Mouse (Mus musculus) liver, embryonic 16.5 days (tissue): ENCODE results near the gene Apol8. TPM values are rescaled to one million over a fixed set of nuclear protein-coding genes. Genes with fewer than 3 reads are reported as not detected.
"Not testable (repeated sequence)": the region's sequence is repeated elsewhere in the genome, so short reads cannot be mapped to it uniquely, and the experiment has no call there.

Source experiments
- ATAC-seq: fragments of 200-750 bp; cut with Nextera tagmentation; 2 replicates; pipeline ENCODE4 v1.8.0; 2017; ENCODE audit warnings: low read depth, mild to moderate bottlenecking, moderate number of reproducible peaks, moderate library complexity
- H3K27ac ChIP-seq: fragments of 300-500 bp; sonication (generic); 2 replicates; pipeline ENCODE4 v1.5.1; 2014; ENCODE audit warnings: mild to moderate bottlenecking, low read length
- H3K27me3 ChIP-seq: fragments of 300-500 bp; sonication (generic); 2 replicates; pipeline ENCODE4 v1.6.1; 2014; ENCODE audit warnings: low read depth, low read length, mixed read lengths; ENCODE audit not compliant: control insufficient read depth, insufficient read depth
- H3K36me3 ChIP-seq: fragments of 300-500 bp; sonication (generic); 2 replicates; pipeline ENCODE4 v1.6.1; 2014; ENCODE audit warnings: mild to moderate bottlenecking; ENCODE audit not compliant: control insufficient read depth, insufficient read depth
- H3K4me1 ChIP-seq: fragments of 300-500 bp; sonication (generic); 2 replicates; pipeline ENCODE4 v1.6.1; 2014; ENCODE audit warnings: low read depth, low read length, mixed read lengths; ENCODE audit not compliant: control insufficient read depth
- H3K4me2 ChIP-seq: fragments of 300-500 bp; sonication (generic); 2 replicates; pipeline ENCODE4 v1.6.1; 2014; ENCODE audit warnings: low read depth, low read length, mixed read lengths
- H3K4me3 ChIP-seq: fragments of 300-500 bp; sonication (generic); 2 replicates; pipeline ENCODE4 v1.5.1; 2014; ENCODE audit warnings: low read depth, mild to moderate bottlenecking, low read length
- H3K9ac ChIP-seq: fragments of 300-500 bp; sonication (generic); 2 replicates; pipeline ENCODE4 v1.6.1; 2014; ENCODE audit warnings: low read depth, low read length
- H3K9me3 ChIP-seq: fragments of 300-500 bp; sonication (generic); replicated peaks from 2 replicates; pipeline ENCODE4 v1.6.1; 2016; ENCODE audit warnings: low read length; ENCODE audit not compliant: control insufficient read depth
- WGBS: fragments of 180-500 bp; shearing (Covaris S2); extraction: QIAGEN DNeasy Blood & Tissue Kit; methylation state at CpG from one replicate; pipeline ENCODE4 v1.1.7; 2014; ENCODE audit not compliant: insufficient replicate concordance; 5-methylcytosine and 5-hydroxymethylcytosine counted together
- polyA plus RNA-seq: library from polyadenylated mRNA; unstranded; fragments of >200 nt; fragmentation: Nextera tagmentation; extraction: Ambion mirVana; gene quantifications from 2 replicates; pipeline ENCODE4 v1.2.1, GENCODE M21; 2015

Gene Apol8
- polyA plus RNA-seq, 1 experiment from 2014 or later, result 26.9 TPM

- WGBS, result 65% methylated on average over 5 of the region's 5 CpGs
Observed at GRCm38 (mm10) chr15:77731605-77732004, 25.2 kb downstream of the Apol8 start.

GRCm38 (mm10) chr15:77728739-77729138 lies 28.1 kb downstream of the Apol8 start, which contains the start of gene Apol9b:
Gene Apol9b, plus strand, starts transcription at chr15:77729039.
- H3K27ac ChIP-seq, ATAC-seq, H3K4me2 ChIP-seq, H3K9me3 ChIP-seq, H3K4me3 ChIP-seq, H3K36me3 ChIP-seq, H3K27me3 ChIP-seq, H3K4me1 ChIP-seq, H3K9ac ChIP-seq: not testable (repeated sequence)
- 83% methylated on average over 1 of the region's 4 CpGs for WGBS

More at GRCm38 (mm10) chr15:77731605-77732004, 25.2 kb downstream of the Apol8 start:
- Histone ChIP-seq H3K9me3 (no peaks in the 10 kb centered on the region), H3K36me3 (no peaks in the 10 kb centered on the region), H3K4me2 (no peak overlapping the region), H3K4me1 (no peaks in the 10 kb centered on the region), H3K27me3 (no peaks in the 10 kb centered on the region), H3K4me3 (no peak overlapping the region), H3K9ac (no peak overlapping the region), H3K27ac (no peak overlapping the region)
- ATAC-seq, result no peak

- H3K9ac ChIP-seq, H3K4me3 ChIP-seq, H3K27ac ChIP-seq, H3K27me3 ChIP-seq, H3K36me3 ChIP-seq, H3K4me1 ChIP-seq, ATAC-seq, H3K4me2 ChIP-seq, H3K9me3 ChIP-seq: not testable (repeated sequence)
- 68% methylated on average over 3 of the region's 3 CpGs for WGBS
Observed at GRCm38 (mm10) chr15:77727745-77728144, 29.1 kb downstream of the Apol8 start.

GRCm38 (mm10) chr15:77727139-77727538 lies 29.7 kb downstream of the Apol8 start:
- not testable (repeated sequence) for H3K9ac ChIP-seq, H3K9me3 ChIP-seq, H3K4me1 ChIP-seq, H3K27me3 ChIP-seq, H3K4me3 ChIP-seq, H3K27ac ChIP-seq, H3K36me3 ChIP-seq, H3K4me2 ChIP-seq
- peak; percentile 16; the same call in 1 of the 2 replicates for ATAC-seq
- WGBS, result 7% methylated on average over 3 of the region's 3 CpGs

- not testable (repeated sequence) for H3K36me3 ChIP-seq, H3K9ac ChIP-seq, H3K9me3 ChIP-seq, H3K4me3 ChIP-seq, ATAC-seq, H3K4me1 ChIP-seq, H3K4me2 ChIP-seq, H3K27ac ChIP-seq, H3K27me3 ChIP-seq
- WGBS, result 50% methylated on average over 5 of the region's 6 CpGs
Observed at GRCm38 (mm10) chr15:77725393-77726020, 31.3 kb downstream of the Apol8 start.

GRCm38 (mm10) chr15:77724208-77724911 lies 32.4 kb downstream of the Apol8 start:
- H3K36me3 ChIP-seq, H3K9me3 ChIP-seq, H3K4me2 ChIP-seq, H3K4me3 ChIP-seq, H3K9ac ChIP-seq, H3K27me3 ChIP-seq, H3K27ac ChIP-seq, H3K4me1 ChIP-seq, ATAC-seq: not testable (repeated sequence)
- WGBS, result 9% methylated on average over 2 of the region's 10 CpGs

GRCm38 (mm10) chr15:77721509-77721908 lies 35.3 kb downstream of the Apol8 start:
- H3K9me3 ChIP-seq, H3K9ac ChIP-seq, H3K27ac ChIP-seq, H3K4me1 ChIP-seq, ATAC-seq, H3K4me3 ChIP-seq, H3K27me3 ChIP-seq, H3K4me2 ChIP-seq, H3K36me3 ChIP-seq: not testable (repeated sequence)
- WGBS, result no CpG with 5 or more reads among the region's 3 CpGs

- H3K9ac ChIP-seq, H3K4me1 ChIP-seq, H3K4me3 ChIP-seq, H3K36me3 ChIP-seq, ATAC-seq, H3K27ac ChIP-seq, H3K9me3 ChIP-seq, H3K27me3 ChIP-seq, H3K4me2 ChIP-seq: not testable (repeated sequence)
- 47% methylated on average over 2 of the region's 6 CpGs for WGBS
Observed at GRCm38 (mm10) chr15:77718240-77718639, 38.6 kb downstream of the Apol8 start.

- H3K27me3 ChIP-seq, H3K27ac ChIP-seq, ATAC-seq, H3K4me2 ChIP-seq, H3K9me3 ChIP-seq, H3K4me3 ChIP-seq, H3K9ac ChIP-seq, H3K4me1 ChIP-seq, H3K36me3 ChIP-seq: not testable (repeated sequence)
- 50% methylated on average over 1 of the region's 1 CpGs for WGBS
Observed at GRCm38 (mm10) chr15:77708936-77709335, 47.9 kb downstream of the Apol8 start.
